Mouse (Mus musculus) midbrain, embryonic 14.5 days (tissue): ENCODE measurements around the gene Igflr1. TPM values are rescaled to one million over a fixed set of nuclear protein-coding genes. Genes with fewer than 3 reads are reported as not detected.

Source experiments
- ATAC-seq: fragments of 200-750 bp; cut with Nextera tagmentation; 2 replicates; pipeline ENCODE4 v1.8.0; 2017; ENCODE audit warnings: moderate number of reproducible peaks, moderate library complexity; ENCODE audit not compliant: low FRiP score, low TSS enrichment
- DNase-seq: peaks from one replicate; pipeline ENCODE4 v3.0.0-alpha.2; 2015
- H3K27ac ChIP-seq: fragments of 300-500 bp; sonication (generic); replicated peaks from 2 replicates; pipeline ENCODE4 v1.5.1; 2014; ENCODE audit warnings: mild to moderate bottlenecking, low read depth, low read length, moderate library complexity
- H3K27me3 ChIP-seq: fragments of 300-500 bp; sonication (generic); 2 replicates; pipeline ENCODE4 v1.6.1; 2014; ENCODE audit warnings: low read length, control low read depth, mixed read lengths; ENCODE audit not compliant: control insufficient read depth, insufficient read depth
- H3K36me3 ChIP-seq: fragments of 300-500 bp; sonication (generic); 2 replicates; pipeline ENCODE4 v1.6.1; 2014; ENCODE audit warnings: low read length, control low read depth; ENCODE audit not compliant: control insufficient read depth, insufficient read depth
- H3K4me1 ChIP-seq: fragments of 300-500 bp; sonication (generic); 2 replicates; pipeline ENCODE4 v1.6.1; 2014; ENCODE audit warnings: mild to moderate bottlenecking, antibody characterized with exemption, low read length, control low read depth; ENCODE audit not compliant: control insufficient read depth, insufficient read depth
- H3K4me2 ChIP-seq: fragments of 300-500 bp; sonication (generic); 2 replicates; pipeline ENCODE4 v1.6.1; 2014; ENCODE audit warnings: mild to moderate bottlenecking, low read length, moderate library complexity
- H3K4me3 ChIP-seq: fragments of 300-500 bp; sonication (generic); replicated peaks from 2 replicates; pipeline ENCODE4 v1.5.1; 2014; ENCODE audit warnings: low read depth, low read length
- H3K9ac ChIP-seq: fragments of 300-500 bp; sonication (generic); replicated peaks from 2 replicates; pipeline ENCODE4 v1.6.1; 2014; ENCODE audit warnings: mild to moderate bottlenecking, low read length, moderate library complexity
- H3K9me3 ChIP-seq: fragments of 300-500 bp; sonication (generic); 2 replicates; pipeline ENCODE4 v1.6.1; 2016; ENCODE audit warnings: low read length, control low read depth, mixed read lengths; ENCODE audit not compliant: control insufficient read depth
- WGBS: fragments of 180-500 bp; shearing (Covaris S2); extraction: QIAGEN DNeasy Blood & Tissue Kit; methylation state at CpG from one replicate; pipeline ENCODE4 v1.1.7; 2014; 5-methylcytosine and 5-hydroxymethylcytosine counted together
- polyA plus RNA-seq: library from polyadenylated mRNA; unstranded; fragments of >200 nt; fragmentation: Nextera tagmentation; extraction: Ambion mirVana; gene quantifications from 2 replicates; pipeline ENCODE4 v1.2.1, GENCODE M21; 2014

The Igflr1 gene
- polyA plus RNA-seq, 1 experiment from 2014 or later: 5.8 TPM

DNA sequence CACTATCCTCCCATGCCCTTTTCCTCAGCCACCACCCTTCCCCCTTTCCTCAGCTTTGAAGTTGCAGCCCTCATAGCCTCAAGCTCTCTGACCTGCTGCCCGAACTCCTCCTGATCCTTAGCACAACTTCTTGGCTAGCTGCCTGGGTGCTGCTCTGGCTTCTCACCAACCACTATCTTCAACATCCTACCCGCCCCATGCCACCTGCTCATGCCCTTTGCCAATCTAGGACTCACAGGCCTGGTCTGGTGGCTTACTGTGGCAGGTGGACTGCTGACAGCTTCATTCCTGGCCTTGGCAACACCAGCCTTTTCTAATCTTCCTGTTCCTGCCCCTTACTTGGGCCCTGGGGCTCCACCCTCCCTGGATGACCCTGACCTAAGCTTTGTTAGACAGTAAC, 7.7 kb downstream of the Igflr1 start:
- H3K27me3 ChIP-seq: no peaks in the 10 kb centered on the region
- H3K4me2 ChIP-seq: no peak overlapping the region
- H3K27ac ChIP-seq: no peak overlapping the region
- no peaks in the 10 kb centered on the region for H3K4me1 ChIP-seq
- no peak for ATAC-seq
- H3K9me3 ChIP-seq: no peaks in the 10 kb centered on the region
- no peak overlapping the region for H3K9ac ChIP-seq
- no peak for DNase-seq
- 88% methylated on average over 2 of the region's 2 CpGs for WGBS
- peaks cover 100% of the 10 kb centered on the region for H3K36me3 ChIP-seq
- no peak overlapping the region for H3K4me3 ChIP-seq

DNA sequence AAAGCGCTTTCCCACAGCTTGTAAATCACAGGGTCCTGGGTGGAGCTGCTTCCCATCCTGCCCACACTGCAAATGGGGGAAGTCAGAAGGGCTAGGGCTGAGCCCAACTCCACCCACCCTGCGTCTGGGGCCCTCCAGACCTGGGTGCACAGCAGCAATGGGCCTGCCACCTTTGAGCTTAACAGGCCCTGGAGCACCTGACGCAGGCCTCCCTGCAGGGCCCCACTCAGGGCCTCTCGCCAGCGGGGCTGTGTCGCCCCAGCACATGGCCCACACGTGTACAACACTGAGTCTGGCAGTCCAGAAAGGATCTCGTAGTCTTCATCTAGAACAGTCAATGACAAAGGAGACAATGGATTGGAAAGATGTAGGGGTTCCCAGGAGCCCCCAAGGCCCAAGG, 14.7 kb downstream of the Igflr1 start:
- peaks cover 100% of the 10 kb centered on the region for H3K36me3 ChIP-seq
- H3K4me3 ChIP-seq: no peak overlapping the region
- H3K4me1 ChIP-seq: no peaks in the 10 kb centered on the region
- no peak for DNase-seq
- no peaks in the 10 kb centered on the region for H3K9me3 ChIP-seq
- H3K27me3 ChIP-seq: no peaks in the 10 kb centered on the region
- H3K4me2 ChIP-seq: no peak overlapping the region
- no peak overlapping the region for H3K9ac ChIP-seq
- 96% methylated on average over 8 of the region's 8 CpGs for WGBS
- no peak overlapping the region for H3K27ac ChIP-seq
- no peak for ATAC-seq

- H3K36me3 ChIP-seq: peaks cover 100% of the 10 kb centered on the region
- no peak overlapping the region for H3K27ac ChIP-seq
- H3K4me1 ChIP-seq: no peaks in the 10 kb centered on the region
- WGBS: 95% methylated on average over 16 of the region's 16 CpGs
- DNase-seq: no peak
- ATAC-seq: no peak
- H3K27me3 ChIP-seq: no peaks in the 10 kb centered on the region
- no peaks in the 10 kb centered on the region for H3K9me3 ChIP-seq
- no peak overlapping the region for H3K9ac ChIP-seq
- H3K4me2 ChIP-seq: no peak overlapping the region
- H3K4me3 ChIP-seq: no peak overlapping the region
These were observed 16.3 kb downstream of the Igflr1 start for GRCm38 (mm10) chr7:30581547-30581946.

DNA sequence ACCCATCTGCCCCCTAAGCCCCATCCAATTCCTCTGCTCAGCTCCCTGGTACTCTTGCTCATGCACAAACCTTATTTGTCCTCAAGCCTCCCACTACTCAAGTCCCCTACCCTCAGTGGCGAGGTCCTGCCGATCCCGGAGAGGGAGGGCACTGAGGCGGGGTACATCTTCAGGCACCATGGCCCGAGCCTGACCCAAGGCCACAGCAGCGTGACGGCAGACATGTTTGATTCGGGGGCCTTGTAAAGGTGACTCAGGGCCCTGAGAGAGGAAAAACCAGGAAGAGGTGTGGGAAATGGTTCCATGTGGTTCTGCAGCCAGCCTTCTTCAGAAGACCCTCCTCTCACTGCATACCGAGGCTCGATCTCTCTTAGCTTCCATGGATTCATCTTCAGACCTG, 19.1 kb downstream of the Igflr1 start:
- 92% methylated on average over 10 of the region's 10 CpGs for WGBS

DNA sequence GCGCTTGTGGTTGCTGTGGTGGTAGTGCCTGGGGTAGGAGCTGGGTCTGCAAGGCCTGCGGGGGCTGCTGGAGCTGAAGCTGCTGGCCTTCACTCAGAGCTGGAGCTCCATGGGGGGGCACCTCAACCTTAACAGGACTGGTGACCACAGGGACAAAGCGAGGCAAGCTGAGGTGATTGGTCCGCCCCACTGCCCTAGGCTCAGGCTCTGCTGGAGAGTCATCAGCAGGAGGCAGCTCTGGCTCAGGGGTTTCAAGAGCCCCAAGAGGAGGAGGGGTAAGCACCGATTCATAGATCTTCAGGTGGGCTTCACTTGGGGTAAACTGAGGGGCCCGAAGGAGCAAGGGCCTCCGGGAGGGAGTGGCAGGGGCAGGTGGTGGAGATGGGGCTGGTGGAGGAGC, 19.9 kb downstream of the Igflr1 start:
- no peaks in the 10 kb centered on the region for H3K27me3 ChIP-seq
- WGBS: 96% methylated on average over 7 of the region's 7 CpGs
- H3K4me1 ChIP-seq: peaks cover 10% of the 10 kb centered on the region
- DNase-seq (no peak), ATAC-seq (no peak)
- no peak overlapping the region for H3K4me3 ChIP-seq
- H3K9me3 ChIP-seq: no peaks in the 10 kb centered on the region
- peaks cover 66% of the 10 kb centered on the region for H3K36me3 ChIP-seq
- no peak overlapping the region for H3K9ac ChIP-seq
- H3K4me2 ChIP-seq: no peak overlapping the region
- H3K27ac ChIP-seq: no peak overlapping the region

More for the DNA sequence above, 19.1 kb downstream of the Igflr1 start:
- H3K9ac ChIP-seq: no peak overlapping the region
- H3K27me3 ChIP-seq: no peaks in the 10 kb centered on the region
- no peaks in the 10 kb centered on the region for H3K9me3 ChIP-seq
- peaks cover 74% of the 10 kb centered on the region for H3K36me3 ChIP-seq
- DNase-seq: no peak
- no peak for ATAC-seq
- no peak overlapping the region for H3K27ac ChIP-seq
- no peak overlapping the region for H3K4me3 ChIP-seq
- H3K4me1 ChIP-seq: peaks cover 10% of the 10 kb centered on the region
- no peak overlapping the region for H3K4me2 ChIP-seq

- H3K27ac ChIP-seq: no peak overlapping the region
- H3K27me3 ChIP-seq: no peaks in the 10 kb centered on the region
- no peak overlapping the region for H3K4me3 ChIP-seq
- WGBS: 88% methylated on average over 28 of the region's 28 CpGs
- peak overlapping the region; percentile 72 for H3K4me2 ChIP-seq
- ATAC-seq (no peak), DNase-seq (no peak)
- no peaks in the 10 kb centered on the region for H3K9me3 ChIP-seq
- no peak overlapping the region for H3K9ac ChIP-seq
- H3K4me1 ChIP-seq: peaks cover 10% of the 10 kb centered on the region
- peaks cover 52% of the 10 kb centered on the region for H3K36me3 ChIP-seq
These were observed 21.3 kb downstream of the Igflr1 start for GRCm38 (mm10) chr7:30586455-30587020.

- no peaks in the 10 kb centered on the region for H3K27me3 ChIP-seq
- H3K27ac ChIP-seq: peak overlapping the region; percentile 94
- peak; percentile 51 for DNase-seq
- WGBS: under 1% methylated on average over 62 of the region's 67 CpGs
- H3K4me2 ChIP-seq: peak overlapping the region; percentile 72
- ATAC-seq: peak; percentile 44
- peak overlapping the region; percentile 95 for H3K4me3 ChIP-seq
- H3K9ac ChIP-seq: peak overlapping the region; percentile 97
- H3K4me1 ChIP-seq: peaks cover 10% of the 10 kb centered on the region
- peaks cover 37% of the 10 kb centered on the region for H3K36me3 ChIP-seq
- H3K9me3 ChIP-seq: no peaks in the 10 kb centered on the region
These were observed 22.8 kb downstream of the Igflr1 start for GRCm38 (mm10) chr7:30587842-30588667.

DNA sequence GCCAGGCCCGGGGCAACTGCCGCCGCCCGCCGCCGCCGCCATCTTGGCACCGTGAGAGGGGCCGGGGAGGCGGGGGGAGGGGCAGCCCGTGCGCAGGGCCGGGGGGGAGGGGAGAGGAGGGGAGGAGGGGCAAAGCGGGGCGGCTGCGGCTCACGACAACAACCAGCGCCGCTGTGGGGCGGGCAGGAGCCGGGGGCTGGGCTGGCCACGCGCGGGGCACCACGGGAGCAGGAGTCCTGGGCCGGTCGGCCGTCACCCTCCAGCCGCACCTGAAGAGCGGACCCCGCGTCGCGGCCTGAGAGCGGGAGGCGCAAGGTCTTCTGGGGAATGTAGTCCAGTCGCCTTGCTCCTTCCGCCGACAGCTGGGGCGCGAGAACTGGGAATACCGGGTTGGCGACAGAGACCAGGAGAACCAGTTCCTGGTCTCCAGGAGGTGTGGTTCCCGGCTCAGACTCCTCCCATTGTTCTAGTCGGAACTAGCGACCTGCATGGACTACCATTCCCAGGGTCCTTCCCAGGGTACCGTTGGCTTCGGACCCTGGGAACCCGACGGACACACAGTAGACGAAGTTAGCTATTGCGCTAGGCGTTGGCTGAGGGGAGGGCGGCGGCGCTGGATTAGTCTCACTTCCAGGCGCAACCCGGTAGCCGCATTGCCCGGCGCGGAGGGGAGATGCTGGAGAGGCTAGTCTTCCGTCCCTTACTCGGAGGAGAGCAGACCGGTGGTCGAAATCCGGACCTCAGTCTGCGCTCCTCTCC, 23.6 kb downstream of the Igflr1 start, which contains the start of gene Kmt2b:
Kmt2b (minus strand) TSS at position 51 of the 759 bp plus-strand sequence.
- Histone ChIP-seq H3K36me3 (peaks cover 29% of the 10 kb centered on the region), H3K4me1 (peaks cover 10% of the 10 kb centered on the region), H3K9me3 (no peaks in the 10 kb centered on the region), H3K9ac (peak within 1 kb of the TSS; percentile 97), H3K4me3 (peak within 1 kb of the TSS; percentile 95), H3K4me2 (peak within 1 kb of the TSS; percentile 72), H3K27me3 (no peaks in the 10 kb centered on the region), H3K27ac (peak within 1 kb of the TSS; percentile 94)
- peak; percentile 95 for ATAC-seq
- WGBS: under 1% methylated on average over 56 of the region's 68 CpGs
- DNase-seq: peak; percentile 97
